Mouse (Mus musculus) cerebellum, postnatal 36 days (tissue): Measurements from ENCODE around the gene Mknk2.
A peak's percentile ranks its signal among the peaks of the same experiment; 100 is the strongest.

Source experiments
- DNase-seq, 2 experiments: peaks; one replicate each; pipeline ENCODE4 v3.0.0; 2021 to 2022; ENCODE audit warnings: mixed read lengths in 2 of 2

The Mknk2 gene

GRCm38 (mm10) chr10:80692249-80693165, 14.6 kb upstream of the Mknk2 start:
- DNase-seq: no peak

- peak; percentile 78 to 82 for DNase-seq
Measured at GRCm38 (mm10) chr10:80687850-80688249, 9.9 kb upstream of the Mknk2 start.

DNA sequence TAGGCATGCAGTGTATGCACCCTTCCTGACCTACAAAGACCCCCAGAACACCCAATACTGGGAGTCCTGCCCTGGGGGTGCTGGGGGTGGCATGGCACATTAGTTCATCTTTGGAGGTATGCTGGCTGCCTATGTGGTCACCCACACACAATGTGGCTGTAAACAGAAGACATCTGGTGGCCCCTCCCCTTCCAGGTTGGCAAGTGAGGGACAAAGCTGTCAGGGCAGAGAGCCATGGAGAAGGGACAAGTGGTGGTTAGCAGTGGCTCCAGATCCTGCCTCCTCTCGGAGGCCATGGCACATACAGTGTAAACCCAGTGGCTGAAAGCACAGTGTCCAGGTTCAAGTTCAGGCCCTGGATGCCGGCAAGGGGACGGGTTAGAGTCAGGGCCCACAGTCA, 8.7 kb upstream of the Mknk2 start:
- no peak for DNase-seq

DNA sequence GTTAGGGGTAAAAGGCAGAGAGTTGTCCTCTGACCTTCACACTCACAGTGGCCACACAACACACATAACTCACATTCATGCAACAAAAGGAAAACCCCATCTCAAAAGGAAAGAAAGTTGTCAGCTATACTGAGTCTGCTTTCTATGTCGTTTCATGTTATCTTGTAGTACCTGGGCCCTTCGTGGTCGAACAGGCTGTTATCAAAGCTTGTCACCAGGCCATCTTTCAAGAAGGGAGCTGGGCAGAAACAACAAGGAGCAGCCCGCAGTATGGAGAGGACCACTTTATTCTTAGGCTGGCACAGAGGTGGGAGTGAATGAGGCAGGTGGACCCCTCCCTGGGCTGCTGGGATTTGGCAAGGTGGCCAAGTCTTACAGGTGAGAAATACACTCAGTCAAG, 7.1 kb upstream of the Mknk2 start:
- DNase-seq: no peak

DNA sequence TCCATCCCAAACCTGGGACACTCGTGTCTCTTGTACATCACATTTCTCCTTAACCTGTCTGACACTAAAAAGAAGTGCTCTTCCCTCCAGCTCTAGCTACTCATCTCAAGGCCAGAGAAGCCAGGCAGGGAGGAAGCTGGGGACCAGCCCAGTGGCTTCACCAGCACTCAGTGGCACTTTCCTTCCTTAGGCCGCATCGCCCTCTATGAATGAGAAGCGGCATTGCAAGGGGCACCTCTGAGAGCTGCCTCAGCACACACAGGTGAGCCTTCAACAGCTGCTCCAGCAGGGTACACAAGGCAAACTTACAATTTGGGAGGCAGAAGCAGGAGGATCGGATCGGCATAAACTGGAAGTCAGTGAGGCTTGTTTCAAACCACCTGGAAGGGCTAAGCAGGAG, 6.3 kb upstream of the Mknk2 start:
- DNase-seq: peak; percentile 71 to 74

- DNase-seq: no peak
Measured at GRCm38 (mm10) chr10:80683647-80684046, 5.7 kb upstream of the Mknk2 start.

DNA sequence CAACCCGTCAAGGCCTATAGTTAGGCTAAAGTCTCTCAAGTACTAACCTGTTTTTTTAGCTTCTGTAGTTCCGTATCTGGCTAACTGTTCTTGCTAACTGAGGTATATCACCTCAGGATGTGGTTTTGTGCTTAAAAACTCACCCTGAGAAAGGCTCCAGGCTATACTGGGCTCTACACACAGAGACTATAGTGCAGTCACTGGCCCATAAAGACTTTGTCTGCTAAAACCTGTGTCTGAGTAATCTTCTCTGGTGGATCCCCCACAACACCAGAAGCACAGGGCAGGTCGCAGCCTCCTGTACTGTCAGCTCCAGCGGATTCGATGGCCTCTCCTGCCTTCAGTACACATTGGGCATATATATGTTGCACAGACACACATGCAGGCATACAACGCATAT, 4.1 kb upstream of the Mknk2 start:
- no peak for DNase-seq

DNA sequence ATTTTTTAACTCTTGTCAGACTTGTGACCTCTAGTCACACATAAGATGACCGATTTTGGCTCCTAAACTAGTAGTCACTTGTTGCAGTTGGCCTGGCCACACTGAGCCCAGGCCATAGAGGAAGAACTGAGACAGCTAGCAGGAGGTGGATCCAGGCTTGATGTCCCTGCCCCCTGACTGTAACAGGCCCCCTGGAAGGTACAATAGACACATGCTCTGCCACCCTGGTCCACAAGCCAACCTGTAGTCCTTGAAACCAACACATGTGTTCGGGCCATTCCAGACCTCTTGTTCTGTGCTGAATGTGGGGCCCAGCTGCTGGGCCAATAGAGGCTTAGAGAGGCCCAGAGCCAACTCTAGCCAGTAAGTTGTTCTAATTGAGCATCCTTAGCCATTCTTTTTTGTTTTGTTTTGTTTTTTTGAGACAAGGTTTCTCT, 2.4 kb upstream of the Mknk2 start:
- no peak for DNase-seq

DNA sequence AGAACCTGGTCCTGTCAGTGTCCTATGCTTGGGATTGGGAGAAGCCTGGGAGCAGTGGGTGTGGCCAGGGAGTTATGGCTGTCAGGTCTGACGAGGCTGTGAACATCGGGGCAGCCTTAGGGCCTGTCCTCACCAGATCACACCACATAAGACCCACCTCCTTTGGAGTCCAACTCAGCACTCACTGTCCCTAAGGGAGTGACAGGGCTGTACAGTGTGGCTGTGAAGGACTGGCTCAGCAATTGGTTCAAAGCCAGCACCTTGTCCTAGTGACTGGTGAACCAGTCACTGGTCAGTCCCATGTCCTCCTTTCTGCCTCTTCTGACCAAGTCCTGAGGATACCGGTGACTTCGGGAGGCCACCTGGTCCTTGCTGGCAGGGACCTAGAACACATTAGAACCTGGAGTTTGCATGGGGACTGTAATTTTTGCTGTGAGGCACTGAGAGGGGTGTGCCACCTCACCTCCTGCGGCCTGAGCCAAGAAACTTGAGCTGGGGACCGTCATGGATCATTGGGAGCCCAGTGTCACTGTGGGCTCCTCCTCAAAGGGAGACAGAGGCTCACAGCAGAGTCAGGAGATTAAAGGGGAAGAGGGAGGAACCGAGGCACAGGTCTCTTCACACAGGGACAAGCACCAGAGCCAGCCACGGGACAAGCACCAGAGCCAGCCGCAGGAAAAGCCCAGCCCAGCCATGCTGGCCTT, 1.8 kb upstream of the Mknk2 start:
- no peak for DNase-seq

DNA sequence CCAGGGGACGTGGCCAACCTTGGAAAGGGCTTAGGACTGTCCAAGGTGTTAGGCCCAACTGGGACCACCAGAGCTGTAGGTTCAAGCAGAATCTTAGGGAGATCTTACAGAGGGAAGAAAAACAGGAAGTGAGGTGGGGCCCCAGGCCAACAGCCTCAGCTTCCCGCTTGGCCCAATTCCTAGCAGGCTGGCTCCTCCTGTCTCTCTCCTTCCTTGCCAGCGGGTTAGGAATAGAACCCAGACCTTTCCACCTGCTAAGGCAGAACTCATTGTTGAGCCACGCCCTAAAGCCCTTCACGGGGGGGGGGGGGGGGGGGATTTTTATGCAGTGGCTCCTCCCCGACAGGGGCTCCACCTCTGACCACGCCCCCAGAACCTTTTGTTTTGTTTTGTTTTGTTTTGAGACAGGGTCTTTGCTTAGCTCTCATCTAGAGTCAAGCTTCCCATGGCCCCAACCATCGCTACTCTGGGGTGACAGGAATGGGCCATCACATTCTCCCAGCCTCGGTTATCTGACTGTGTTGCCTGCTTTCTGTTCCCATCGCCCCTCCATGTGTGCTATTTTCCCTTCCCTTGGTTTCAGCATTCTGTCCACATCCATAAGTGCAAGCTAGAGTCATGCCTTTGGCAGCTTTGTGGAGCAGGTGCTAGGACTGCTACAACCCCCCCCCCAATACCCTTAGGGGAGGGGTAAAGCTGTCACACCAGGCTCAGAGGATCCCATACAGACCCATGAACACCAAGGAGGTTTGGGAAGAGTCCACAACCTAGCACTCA, 877 bp upstream of the Mknk2 start:
- peak in 1 of 2 experiments; percentile 49 for DNase-seq

- DNase-seq: peak in 1 of 2 experiments; percentile 37
Measured at GRCm38 (mm10) chr10:80677128-80677875, 610 bp downstream of the Mknk2 start.

GRCm38 (mm10) chr10:80676198-80676928, 1.5 kb downstream of the Mknk2 start:
- peak; percentile 99 to 100 for DNase-seq

- DNase-seq: peak in 1 of 2 experiments; percentile 31
Measured at GRCm38 (mm10) chr10:80675405-80676197, 2.3 kb downstream of the Mknk2 start.

DNA sequence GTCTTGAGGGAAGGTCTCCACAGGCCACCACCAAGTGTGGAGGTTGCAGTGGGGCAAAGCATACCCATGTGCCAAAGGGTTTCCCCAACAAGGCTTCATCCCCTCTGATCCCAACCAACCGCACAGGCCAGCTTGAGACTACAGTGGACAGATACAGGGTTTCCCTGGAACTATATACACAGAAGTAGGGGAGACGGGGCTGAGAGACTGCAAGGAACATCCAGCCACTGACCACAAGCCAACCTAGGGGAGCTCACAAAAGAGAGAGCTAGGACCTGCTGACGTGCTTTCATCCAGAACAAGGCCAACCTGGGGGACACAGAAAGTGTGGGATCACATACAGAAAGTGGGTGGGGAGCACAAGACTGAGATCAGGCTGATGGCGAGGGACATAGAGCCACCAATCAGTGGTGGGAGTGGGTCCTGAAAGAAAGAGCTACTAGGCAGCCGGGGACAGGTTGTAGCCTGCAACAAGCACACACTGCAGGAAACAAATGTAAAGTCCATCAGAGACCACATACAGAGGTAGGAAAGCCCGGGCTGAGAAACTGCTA, 3.0 kb downstream of the Mknk2 start:
- peak in 1 of 2 experiments; percentile 32 for DNase-seq

DNA sequence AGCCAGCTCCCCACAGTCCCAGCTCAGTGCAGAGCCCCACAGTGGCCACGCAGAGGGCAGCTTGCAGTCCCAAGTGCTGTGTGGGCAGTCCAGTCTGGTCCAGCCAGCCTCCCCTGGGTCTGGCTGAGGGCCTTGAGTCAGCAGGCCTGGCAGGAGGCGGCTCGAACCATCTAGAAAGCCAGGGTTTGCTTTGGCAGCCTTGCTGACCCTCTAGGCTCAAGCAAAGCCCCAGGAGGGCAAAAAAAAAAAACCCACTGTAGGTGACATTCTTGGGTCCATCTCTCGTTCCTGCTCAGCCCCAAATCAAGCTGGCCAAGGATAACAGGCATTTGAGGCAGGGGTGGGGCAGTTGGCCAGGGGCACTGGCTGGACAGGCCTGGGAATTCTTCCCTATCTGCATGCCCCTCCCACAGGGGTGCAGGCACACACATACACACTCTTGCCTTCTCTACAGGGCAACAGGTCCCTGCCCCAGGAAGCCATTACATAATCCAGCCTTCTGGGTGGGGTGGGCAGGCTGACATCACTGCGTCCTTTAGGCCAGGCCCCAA, 3.7 kb downstream of the Mknk2 start:
- DNase-seq: peak; percentile 40 to 53

GRCm38 (mm10) chr10:80673690-80674089, 4.2 kb downstream of the Mknk2 start:
- DNase-seq: no peak

- DNase-seq: peak in 1 of 2 experiments; percentile 11
Measured at GRCm38 (mm10) chr10:80671936-80672690, 5.8 kb downstream of the Mknk2 start.

DNA sequence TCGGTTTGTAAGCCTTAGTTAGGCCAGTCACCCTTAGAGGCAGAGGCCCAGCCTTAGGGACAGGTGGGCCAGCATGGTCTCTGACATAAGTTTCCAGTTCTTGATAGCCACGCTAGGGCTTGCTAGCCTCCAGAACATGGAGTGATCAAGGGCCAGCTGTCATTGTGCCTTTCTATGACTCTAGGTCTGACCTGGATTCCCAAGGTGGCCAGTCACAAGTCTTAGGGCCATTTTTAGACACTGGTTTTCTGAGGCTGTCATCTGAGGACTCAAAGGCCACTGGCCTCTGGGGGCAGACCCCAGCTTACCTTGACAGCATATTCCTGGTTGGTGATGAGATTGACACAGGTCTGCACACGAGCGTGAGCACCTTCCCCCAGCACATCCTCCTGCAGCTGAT, 6.7 kb downstream of the Mknk2 start:
- no peak for DNase-seq

DNA sequence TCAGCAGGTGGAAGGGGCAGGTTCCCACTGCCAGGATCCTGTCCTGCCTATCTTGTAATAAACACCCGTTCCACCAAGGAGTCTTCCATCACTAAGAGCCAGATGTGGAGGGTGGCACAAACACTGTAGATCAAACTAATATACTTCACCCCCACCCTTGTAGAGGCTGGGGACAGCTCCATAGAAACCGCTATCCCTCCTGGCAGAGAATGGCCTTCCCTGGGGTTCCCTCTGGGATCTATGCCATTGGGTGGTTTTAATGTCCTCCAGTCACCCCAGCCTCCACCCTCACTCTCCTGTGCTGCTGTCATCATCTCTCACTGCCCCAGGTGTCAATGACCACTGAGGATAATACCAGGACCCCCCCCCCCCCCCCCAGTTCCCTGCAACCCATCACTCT, 7.4 kb downstream of the Mknk2 start:
- DNase-seq: no peak
